Mouse (Mus musculus): ENCODE data around the gene Kdm1a. TPM values are rescaled to one million over a fixed set of nuclear protein-coding genes. Genes with fewer than 3 reads are reported as not detected.

Gene Kdm1a
- polyA plus RNA-seq, 1 experiment from 2014 or later = 52.7 TPM

- H3K36me3 ChIP-seq (ENCODE audit: control insufficient read depth, insufficient read depth, low read length) = no peaks in the 10 kb centered on the region
- H3K27ac ChIP-seq (ENCODE audit: low read length) = no peak overlapping the region
- H3K4me1 ChIP-seq (ENCODE audit: control insufficient read depth, insufficient read depth, low read length) = no peaks in the 10 kb centered on the region
- no peak for ATAC-seq (ENCODE audit: insufficient number of reproducible peaks, insufficient read depth, low FRiP score, low read depth)
- no peaks in the 10 kb centered on the region for H3K27me3 ChIP-seq (ENCODE audit: control insufficient read depth, insufficient read depth, low read length)
- no peak overlapping the region for H3K9ac ChIP-seq (replicated peaks; ENCODE audit: low read depth, low read length)
- no peaks in the 10 kb centered on the region for H3K9me3 ChIP-seq (ENCODE audit: control insufficient read depth, low read depth, low read length)
- WGBS = 4% methylated on average over 1 of the region's 1 CpGs
- H3K4me2 ChIP-seq (replicated peaks; ENCODE audit: low read depth, low read length) = no peak overlapping the region
- H3K4me3 ChIP-seq (ENCODE audit: low read depth, low read length) = no peak overlapping the region
Measured at GRCm38 (mm10) chr4:136621336-136621735, 18.8 kb upstream of the Kdm1a start.

- H3K9me3 ChIP-seq (ENCODE audit: control insufficient read depth, low read depth, low read length) = no peaks in the 10 kb centered on the region
- no peak overlapping the region for H3K9ac ChIP-seq (replicated peaks; ENCODE audit: low read depth, low read length)
- H3K4me2 ChIP-seq (replicated peaks; ENCODE audit: low read depth, low read length) = no peak overlapping the region
- ATAC-seq (ENCODE audit: insufficient number of reproducible peaks, insufficient read depth, low FRiP score, low read depth) = no peak
- H3K27ac ChIP-seq (ENCODE audit: low read length) = no peak overlapping the region
- no peaks in the 10 kb centered on the region for H3K4me1 ChIP-seq (ENCODE audit: control insufficient read depth, insufficient read depth, low read length)
- H3K4me3 ChIP-seq (ENCODE audit: low read depth, low read length) = no peak overlapping the region
- no peaks in the 10 kb centered on the region for H3K27me3 ChIP-seq (ENCODE audit: control insufficient read depth, insufficient read depth, low read length)
- H3K36me3 ChIP-seq (ENCODE audit: control insufficient read depth, insufficient read depth, low read length) = no peaks in the 10 kb centered on the region
- 55% methylated on average over 7 of the region's 7 CpGs for WGBS
Measured at GRCm38 (mm10) chr4:136613657-136614056, 11.1 kb upstream of the Kdm1a start.

GRCm38 (mm10) chr4:136610387-136610856 lies 7.9 kb upstream of the Kdm1a start, which contains the start of gene Tex46:
Gene Tex46 (plus strand): TSS chr4:136610437.
- no peaks in the 10 kb centered on the region for H3K4me1 ChIP-seq (ENCODE audit: control insufficient read depth, insufficient read depth, low read length)
- H3K4me2 ChIP-seq (replicated peaks; ENCODE audit: low read depth, low read length) = no peak within 1 kb of the TSS
- H3K36me3 ChIP-seq (ENCODE audit: control insufficient read depth, insufficient read depth, low read length) = no peaks in the 10 kb centered on the region
- H3K9ac ChIP-seq (replicated peaks; ENCODE audit: low read depth, low read length) = no peak within 1 kb of the TSS
- no peak within 1 kb of the TSS for H3K27ac ChIP-seq (ENCODE audit: low read length)
- H3K9me3 ChIP-seq (ENCODE audit: control insufficient read depth, low read depth, low read length) = no peaks in the 10 kb centered on the region
- no peak for ATAC-seq (ENCODE audit: insufficient number of reproducible peaks, insufficient read depth, low FRiP score, low read depth)
- no peaks in the 10 kb centered on the region for H3K27me3 ChIP-seq (ENCODE audit: control insufficient read depth, insufficient read depth, low read length)
- H3K4me3 ChIP-seq (ENCODE audit: low read depth, low read length) = no peak within 1 kb of the TSS
- 41% methylated on average over 4 of the region's 4 CpGs for WGBS

- no peak for ATAC-seq (ENCODE audit: insufficient number of reproducible peaks, insufficient read depth, low FRiP score, low read depth)
- Histone ChIP-seq H3K4me3 (ENCODE audit: low read depth, low read length) (no peak overlapping the region), H3K4me1 (ENCODE audit: control insufficient read depth, insufficient read depth, low read length) (peaks cover 4% of the 10 kb centered on the region; the same call in 1 of the 2 replicates), H3K9me3 (ENCODE audit: control insufficient read depth, low read depth, low read length) (no peaks in the 10 kb centered on the region), H3K4me2 (replicated peaks; ENCODE audit: low read depth, low read length) (no peak overlapping the region), H3K27me3 (ENCODE audit: control insufficient read depth, insufficient read depth, low read length) (no peaks in the 10 kb centered on the region), H3K36me3 (ENCODE audit: control insufficient read depth, insufficient read depth, low read length) (no peaks in the 10 kb centered on the region), H3K27ac (ENCODE audit: low read length) (no peak overlapping the region), H3K9ac (replicated peaks; ENCODE audit: low read depth, low read length) (no peak overlapping the region)
- 88% methylated on average over 19 of the region's 19 CpGs for WGBS
Measured at GRCm38 (mm10) chr4:136605756-136606485, 3.4 kb upstream of the Kdm1a start.

GRCm38 (mm10) chr4:136602018-136602554 lies 437 bp downstream of the Kdm1a start:
- under 1% methylated on average over 63 of the region's 68 CpGs for WGBS
- peak; percentile 54; the same call in 1 of the 2 replicates for ATAC-seq (ENCODE audit: insufficient number of reproducible peaks, insufficient read depth, low FRiP score, low read depth)
- no peaks in the 10 kb centered on the region for H3K36me3 ChIP-seq (ENCODE audit: control insufficient read depth, insufficient read depth, low read length)
- no peaks in the 10 kb centered on the region for H3K27me3 ChIP-seq (ENCODE audit: control insufficient read depth, insufficient read depth, low read length)
- H3K4me2 ChIP-seq (replicated peaks; ENCODE audit: low read depth, low read length) = peak overlapping the region; percentile 50
- H3K27ac ChIP-seq (ENCODE audit: low read length) = peak overlapping the region; percentile 86
- peaks cover 11% of the 10 kb centered on the region; the same call in 1 of the 2 replicates for H3K4me1 ChIP-seq (ENCODE audit: control insufficient read depth, insufficient read depth, low read length)
- H3K4me3 ChIP-seq (ENCODE audit: low read depth, low read length) = peak overlapping the region; percentile 99
- no peaks in the 10 kb centered on the region for H3K9me3 ChIP-seq (ENCODE audit: control insufficient read depth, low read depth, low read length)
- H3K9ac ChIP-seq (replicated peaks; ENCODE audit: low read depth, low read length) = peak overlapping the region; percentile 99

GRCm38 (mm10) chr4:136601476-136601875 lies 1.0 kb downstream of the Kdm1a start:
- ATAC-seq (ENCODE audit: insufficient number of reproducible peaks, insufficient read depth, low FRiP score, low read depth) = no peak
- H3K4me2 ChIP-seq (replicated peaks; ENCODE audit: low read depth, low read length) = peak overlapping the region; percentile 50
- H3K27me3 ChIP-seq (ENCODE audit: control insufficient read depth, insufficient read depth, low read length) = no peaks in the 10 kb centered on the region
- peak overlapping the region; percentile 99 for H3K4me3 ChIP-seq (ENCODE audit: low read depth, low read length)
- under 1% methylated on average over 13 of the region's 13 CpGs for WGBS
- H3K9ac ChIP-seq (replicated peaks; ENCODE audit: low read depth, low read length) = peak overlapping the region; percentile 99
- no peaks in the 10 kb centered on the region for H3K36me3 ChIP-seq (ENCODE audit: control insufficient read depth, insufficient read depth, low read length)
- peaks cover 11% of the 10 kb centered on the region; the same call in 1 of the 2 replicates for H3K4me1 ChIP-seq (ENCODE audit: control insufficient read depth, insufficient read depth, low read length)
- H3K27ac ChIP-seq (ENCODE audit: low read length) = 0 out of 2 replicates have a peak overlapping the region, but pooled peaks have one; percentile 28
- no peaks in the 10 kb centered on the region for H3K9me3 ChIP-seq (ENCODE audit: control insufficient read depth, low read depth, low read length)

GRCm38 (mm10) chr4:136600536-136600935 lies 2.0 kb downstream of the Kdm1a start:
- H3K9ac ChIP-seq (replicated peaks; ENCODE audit: low read depth, low read length) = peak overlapping the region; percentile 99; the same call in 1 of the 2 replicates

GRCm38 (mm10) chr4:136599869-136600268 lies 2.7 kb downstream of the Kdm1a start:
- ATAC-seq (ENCODE audit: insufficient number of reproducible peaks, insufficient read depth, low FRiP score, low read depth) = no peak
- H3K4me1 ChIP-seq (ENCODE audit: control insufficient read depth, insufficient read depth, low read length) = peaks cover 11% of the 10 kb centered on the region; the same call in 1 of the 2 replicates
- H3K4me2 ChIP-seq (replicated peaks; ENCODE audit: low read depth, low read length) = no peak overlapping the region
- no peaks in the 10 kb centered on the region for H3K9me3 ChIP-seq (ENCODE audit: control insufficient read depth, low read depth, low read length)
- H3K27ac ChIP-seq (ENCODE audit: low read length) = no peak overlapping the region
- no peaks in the 10 kb centered on the region for H3K36me3 ChIP-seq (ENCODE audit: control insufficient read depth, insufficient read depth, low read length)
- WGBS = 95% methylated on average over 3 of the region's 3 CpGs
- no peak overlapping the region for H3K9ac ChIP-seq (replicated peaks; ENCODE audit: low read depth, low read length)
- H3K27me3 ChIP-seq (ENCODE audit: control insufficient read depth, insufficient read depth, low read length) = no peaks in the 10 kb centered on the region
- no peak overlapping the region for H3K4me3 ChIP-seq (ENCODE audit: low read depth, low read length)

More at GRCm38 (mm10) chr4:136600536-136600935, 2.0 kb downstream of the Kdm1a start:
- peaks cover 11% of the 10 kb centered on the region; the same call in 1 of the 2 replicates for H3K4me1 ChIP-seq (ENCODE audit: control insufficient read depth, insufficient read depth, low read length)
- H3K4me3 ChIP-seq (ENCODE audit: low read depth, low read length) = peak overlapping the region; percentile 99; the same call in 1 of the 2 replicates
- no peaks in the 10 kb centered on the region for H3K9me3 ChIP-seq (ENCODE audit: control insufficient read depth, low read depth, low read length)
- no peaks in the 10 kb centered on the region for H3K27me3 ChIP-seq (ENCODE audit: control insufficient read depth, insufficient read depth, low read length)
- H3K36me3 ChIP-seq (ENCODE audit: control insufficient read depth, insufficient read depth, low read length) = no peaks in the 10 kb centered on the region
- 80% methylated on average over 2 of the region's 2 CpGs for WGBS
- H3K4me2 ChIP-seq (replicated peaks; ENCODE audit: low read depth, low read length) = peak overlapping the region; percentile 50
- H3K27ac ChIP-seq (ENCODE audit: low read length) = no peak overlapping the region
- ATAC-seq (ENCODE audit: insufficient number of reproducible peaks, insufficient read depth, low FRiP score, low read depth) = no peak

All from stomach, embryonic 14.5 days (tissue).